Mouse (Mus musculus) heart, embryonic 10.5 days (tissue): ENCODE results near the gene Cfap299. TPM values are rescaled to one million over a fixed set of nuclear protein-coding genes. Genes with fewer than 3 reads are reported as not detected.

Experiments
- DNase-seq: peaks from one replicate; pipeline ENCODE4 v3.0.0-alpha.2; 2017; ENCODE audit warnings: low spot score
- H3K27ac ChIP-seq: fragments of 300-500 bp; sonication (generic); 2 replicates; pipeline ENCODE4 v1.5.1; 2016; ENCODE audit warnings: mild to moderate bottlenecking
- H3K27me3 ChIP-seq: fragments of 300-500 bp; sonication (generic); 2 replicates; pipeline ENCODE4 v1.6.1; 2016; ENCODE audit warnings: mild to moderate bottlenecking; ENCODE audit not compliant: poor library complexity, insufficient read depth, severe bottlenecking
- H3K36me3 ChIP-seq: fragments of 300-500 bp; sonication (generic); 2 replicates; pipeline ENCODE4 v1.6.1; 2016; ENCODE audit warnings: mild to moderate bottlenecking, moderate library complexity
- H3K4me1 ChIP-seq: fragments of 300-500 bp; sonication (generic); 2 replicates; pipeline ENCODE4 v1.6.1; 2016; ENCODE audit warnings: mild to moderate bottlenecking
- H3K4me3 ChIP-seq: fragments of 300-500 bp; sonication (generic); 2 replicates; pipeline ENCODE4 v1.5.1; 2016; ENCODE audit warnings: mild to moderate bottlenecking, moderate library complexity
- H3K9me3 ChIP-seq: fragments of 300-500 bp; sonication (generic); 2 replicates; pipeline ENCODE4 v1.6.1; 2016; ENCODE audit warnings: mild to moderate bottlenecking, moderate library complexity
- WGBS: fragments of 180-500 bp; shearing (Covaris S2); methylation state at CpG from one replicate; pipeline ENCODE4 v1.1.7; 2016; 5-methylcytosine and 5-hydroxymethylcytosine counted together
- polyA plus RNA-seq: library from polyadenylated mRNA; unstranded; fragments of >200 nt; fragmentation: Nextera tagmentation; extraction: Ambion mirVana; gene quantifications from 2 replicates; pipeline ENCODE4 v1.2.1, GENCODE M21; 2016

The Cfap299 gene
- polyA plus RNA-seq, 1 experiment from 2014 or later: 0.68 TPM

DNA sequence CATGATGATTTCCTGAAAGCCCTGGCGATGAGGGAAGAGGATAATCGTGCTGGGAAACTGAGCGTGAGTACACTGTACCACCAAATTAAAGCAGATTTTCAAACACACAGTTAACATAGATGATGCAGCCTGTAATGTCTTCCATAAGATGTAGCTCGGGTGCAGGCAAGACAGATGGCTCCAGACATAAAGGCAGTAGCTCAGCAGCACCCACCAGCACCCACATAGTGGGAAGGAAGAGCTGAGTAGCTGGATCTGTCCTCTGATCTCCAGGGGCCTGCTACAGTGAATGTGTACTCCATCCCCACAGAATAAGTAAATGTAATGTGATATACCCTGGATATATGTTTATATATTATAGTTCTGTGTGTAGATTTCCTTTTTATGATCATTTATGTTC is 169.2 kb downstream of the Cfap299 start:
- Histone ChIP-seq H3K4me3 (no peak overlapping the region), H3K27me3 (no peaks in the 10 kb centered on the region), H3K4me1 (no peaks in the 10 kb centered on the region), H3K27ac (no peak overlapping the region), H3K36me3 (no peaks in the 10 kb centered on the region), H3K9me3 (no peaks in the 10 kb centered on the region)
- DNase-seq: no peak
- WGBS: 74% methylated on average over 4 of the region's 4 CpGs

DNA sequence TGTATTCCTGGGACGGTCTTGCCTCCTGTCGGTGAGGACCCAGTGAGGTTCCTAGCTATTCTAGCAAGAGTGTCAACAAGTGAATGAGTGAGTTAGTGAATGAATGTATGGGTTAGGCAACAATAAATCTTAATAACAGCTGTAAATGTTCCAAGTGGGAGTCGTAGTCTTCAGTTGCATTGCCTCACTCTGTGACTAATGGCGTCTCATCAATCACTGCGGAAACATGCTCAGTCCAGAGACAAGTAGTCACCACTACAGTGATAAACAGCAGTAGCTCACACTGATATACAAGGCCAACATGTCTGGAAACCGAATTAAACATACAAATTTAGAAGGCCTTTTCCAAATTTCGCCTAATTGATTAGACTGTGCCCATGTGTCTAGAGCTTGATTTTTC is 187.1 kb downstream of the Cfap299 start:
- no peaks in the 10 kb centered on the region for H3K4me1 ChIP-seq
- no peak overlapping the region for H3K4me3 ChIP-seq
- DNase-seq: no peak
- H3K9me3 ChIP-seq: no peaks in the 10 kb centered on the region
- no peaks in the 10 kb centered on the region for H3K36me3 ChIP-seq
- no peak overlapping the region for H3K27ac ChIP-seq
- no peaks in the 10 kb centered on the region for H3K27me3 ChIP-seq
- 77% methylated on average over 7 of the region's 7 CpGs for WGBS

DNA sequence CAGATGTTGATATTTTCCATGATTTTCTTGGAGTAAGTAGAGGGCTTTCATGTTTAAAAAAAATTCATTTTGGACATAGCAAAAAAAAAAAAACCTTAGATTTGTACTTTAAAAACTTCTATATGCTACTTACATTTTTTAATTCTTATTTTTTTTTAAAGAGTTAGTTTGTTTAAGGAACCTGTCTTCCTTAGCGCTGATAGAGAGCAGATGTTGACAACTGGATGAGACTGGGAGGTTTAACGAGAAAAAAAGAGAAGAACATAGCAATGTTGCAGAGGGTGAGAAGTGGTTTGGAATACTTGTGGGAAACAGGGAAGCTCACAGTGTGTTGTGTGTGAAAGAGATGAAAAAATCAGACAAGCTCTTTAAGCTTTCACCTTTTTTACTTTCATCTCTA is 191.0 kb downstream of the Cfap299 start:
- H3K27ac ChIP-seq: no peak overlapping the region
- H3K36me3 ChIP-seq: no peaks in the 10 kb centered on the region
- no peak overlapping the region for H3K4me3 ChIP-seq
- peaks cover 4% of the 10 kb centered on the region; the same call in 1 of the 2 replicates for H3K4me1 ChIP-seq
- WGBS: 52% methylated on average over 2 of the region's 2 CpGs
- DNase-seq: no peak
- H3K9me3 ChIP-seq: no peaks in the 10 kb centered on the region
- H3K27me3 ChIP-seq: no peaks in the 10 kb centered on the region

GRCm38 (mm10) chr5:98522270-98522977 is 193.3 kb downstream of the Cfap299 start:
- H3K9me3 ChIP-seq: no peaks in the 10 kb centered on the region
- H3K27ac ChIP-seq: no peak overlapping the region
- no peak overlapping the region for H3K4me3 ChIP-seq
- H3K36me3 ChIP-seq: no peaks in the 10 kb centered on the region
- WGBS: 82% methylated on average over 7 of the region's 7 CpGs
- peaks cover 4% of the 10 kb centered on the region; the same call in 1 of the 2 replicates for H3K4me1 ChIP-seq
- no peak for DNase-seq
- no peaks in the 10 kb centered on the region for H3K27me3 ChIP-seq

GRCm38 (mm10) chr5:98523050-98523449 is 193.9 kb downstream of the Cfap299 start:
- no peaks in the 10 kb centered on the region for H3K9me3 ChIP-seq
- no peak overlapping the region for H3K27ac ChIP-seq
- H3K4me3 ChIP-seq: no peak overlapping the region
- 54% methylated on average over 7 of the region's 7 CpGs for WGBS
- peaks cover 4% of the 10 kb centered on the region; the same call in 1 of the 2 replicates for H3K4me1 ChIP-seq
- no peak for DNase-seq
- no peaks in the 10 kb centered on the region for H3K27me3 ChIP-seq
- H3K36me3 ChIP-seq: no peaks in the 10 kb centered on the region

GRCm38 (mm10) chr5:98523783-98524182 is 194.7 kb downstream of the Cfap299 start:
- H3K9me3 ChIP-seq: no peaks in the 10 kb centered on the region
- WGBS: 86% methylated on average over 1 of the region's 1 CpGs
- peaks cover 4% of the 10 kb centered on the region; the same call in 1 of the 2 replicates for H3K4me1 ChIP-seq
- no peak for DNase-seq
- H3K4me3 ChIP-seq: no peak overlapping the region
- no peaks in the 10 kb centered on the region for H3K27me3 ChIP-seq
- H3K36me3 ChIP-seq: no peaks in the 10 kb centered on the region
- no peak overlapping the region for H3K27ac ChIP-seq

- H3K4me1 ChIP-seq: no peaks in the 10 kb centered on the region
- H3K9me3 ChIP-seq: no peaks in the 10 kb centered on the region
- no peaks in the 10 kb centered on the region for H3K27me3 ChIP-seq
- 80% methylated on average over 1 of the region's 1 CpGs for WGBS
- no peak overlapping the region for H3K4me3 ChIP-seq
- H3K27ac ChIP-seq: no peak overlapping the region
- no peak for DNase-seq
- no peaks in the 10 kb centered on the region for H3K36me3 ChIP-seq
These were observed 212.2 kb downstream of the Cfap299 start for GRCm38 (mm10) chr5:98541333-98541732.

- Histone ChIP-seq H3K27ac (no peak overlapping the region), H3K4me3 (no peak overlapping the region), H3K36me3 (no peaks in the 10 kb centered on the region), H3K27me3 (no peaks in the 10 kb centered on the region), H3K4me1 (no peaks in the 10 kb centered on the region), H3K9me3 (no peaks in the 10 kb centered on the region)
- 47% methylated on average over 5 of the region's 5 CpGs for WGBS
- no peak for DNase-seq
These were observed 221.2 kb downstream of the Cfap299 start for GRCm38 (mm10) chr5:98550285-98550684.

DNA sequence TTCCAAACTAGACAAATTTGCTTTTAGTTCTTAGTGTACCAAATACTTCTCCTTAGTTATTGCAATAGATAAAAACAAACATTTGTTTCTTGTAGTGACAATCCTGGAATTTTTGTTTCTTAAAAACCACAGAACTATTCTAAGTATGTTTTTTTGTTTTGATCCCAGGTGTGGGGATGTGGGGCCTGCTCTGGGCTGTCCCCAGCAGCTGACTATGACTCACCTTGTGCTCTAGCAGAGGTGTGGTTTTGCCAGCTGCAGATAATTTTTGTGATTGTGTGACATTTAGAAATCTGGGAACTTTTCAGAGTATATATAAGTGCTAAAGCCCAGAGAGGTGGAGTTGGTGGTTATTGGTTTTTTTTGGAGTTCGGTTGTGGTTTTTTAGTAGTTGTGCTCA is 221.8 kb downstream of the Cfap299 start:
- Histone ChIP-seq H3K4me1 (no peaks in the 10 kb centered on the region), H3K27ac (no peak overlapping the region), H3K4me3 (no peak overlapping the region), H3K9me3 (no peaks in the 10 kb centered on the region), H3K27me3 (no peaks in the 10 kb centered on the region), H3K36me3 (no peaks in the 10 kb centered on the region)
- 81% methylated on average over 1 of the region's 1 CpGs for WGBS
- DNase-seq: no peak

DNA sequence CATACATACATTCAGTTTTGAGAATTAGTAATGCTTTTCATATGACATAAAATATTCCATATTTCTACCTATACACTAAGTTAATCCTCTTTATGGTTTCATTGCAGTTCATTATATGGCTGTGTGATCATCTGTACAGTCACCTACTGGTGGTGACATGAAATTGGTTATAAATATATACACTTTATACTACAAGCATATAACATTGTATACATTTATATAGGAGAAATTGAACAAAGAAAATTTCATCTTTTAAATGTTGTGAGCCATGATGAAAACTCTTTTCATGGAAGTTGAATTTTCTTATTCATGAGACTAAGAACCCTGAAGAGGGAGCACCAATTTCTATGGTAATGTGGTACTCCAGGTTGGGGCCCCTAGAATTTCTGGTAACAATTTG is 223.3 kb downstream of the Cfap299 start, which contains the start of gene Gm11111:
Gm11111 (plus strand) TSS at position 301 of the 400 bp plus-strand sequence.
- no peak for DNase-seq
- Histone ChIP-seq H3K36me3 (no peaks in the 10 kb centered on the region), H3K9me3 (no peaks in the 10 kb centered on the region), H3K27ac (no peak within 1 kb of the TSS), H3K4me1 (no peaks in the 10 kb centered on the region), H3K27me3 (no peaks in the 10 kb centered on the region), H3K4me3 (no peak within 1 kb of the TSS)

GRCm38 (mm10) chr5:98552811-98553601 is 223.9 kb downstream of the Cfap299 start:
- H3K9me3 ChIP-seq: no peaks in the 10 kb centered on the region
- no peak overlapping the region for H3K4me3 ChIP-seq
- H3K36me3 ChIP-seq: no peaks in the 10 kb centered on the region
- H3K27me3 ChIP-seq: no peaks in the 10 kb centered on the region
- 73% methylated on average over 7 of the region's 7 CpGs for WGBS
- DNase-seq: no peak
- no peaks in the 10 kb centered on the region for H3K4me1 ChIP-seq
- no peak overlapping the region for H3K27ac ChIP-seq

DNA sequence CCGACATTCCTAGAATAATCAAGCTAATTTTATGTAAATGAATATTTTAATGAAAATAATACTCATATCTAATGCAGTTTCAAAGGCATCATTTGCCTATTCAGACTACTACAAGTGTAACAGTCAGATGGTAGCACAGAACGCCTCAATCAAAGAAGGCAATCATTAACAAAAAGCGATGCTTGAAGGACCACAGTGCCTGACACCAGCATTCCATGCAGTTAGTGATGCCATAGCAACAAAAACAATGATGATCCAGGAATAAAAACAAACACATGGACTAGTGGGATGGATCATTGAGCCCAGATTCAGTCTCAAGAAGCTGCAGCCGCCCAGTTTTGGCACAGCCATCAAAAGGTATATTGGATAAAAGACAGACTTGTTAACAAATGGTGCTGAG is 232.2 kb downstream of the Cfap299 start:
- WGBS: 81% methylated on average over 4 of the region's 4 CpGs
- Histone ChIP-seq H3K27me3 (no peaks in the 10 kb centered on the region), H3K27ac (no peak overlapping the region), H3K4me3 (no peak overlapping the region), H3K36me3 (no peaks in the 10 kb centered on the region), H3K9me3 (no peaks in the 10 kb centered on the region), H3K4me1 (no peaks in the 10 kb centered on the region)
- no peak for DNase-seq

GRCm38 (mm10) chr5:98562806-98563205 is 233.7 kb downstream of the Cfap299 start:
- Histone ChIP-seq H3K27me3 (no peaks in the 10 kb centered on the region), H3K36me3 (no peaks in the 10 kb centered on the region), H3K27ac (no peak overlapping the region), H3K4me3 (no peak overlapping the region), H3K4me1 (0 out of 2 replicates have a peak, but pooled peaks cover 6% of the 10 kb centered on the region), H3K9me3 (no peaks in the 10 kb centered on the region)
- WGBS: 81% methylated on average over 9 of the region's 9 CpGs
- no peak for DNase-seq
